In genomic region chr8:120276891-120277426, GRCm38 (mm10) we compare ENCODE assay signal across 8 mouse cellular contexts. TPM values are rescaled to one million over a fixed set of nuclear protein-coding genes. Genes with fewer than 3 reads are reported as not detected.
DNase-seq lines count a peak whose midpoint lies in the region; ATAC-seq lines count a peak whose summit lies in the region.

No protein-coding gene starts in this region.

- peak; percentile 32 to 50 for DNase-seq in urinary bladder, postnatal 36 days (ENCODE audit: low spot score in 2 of 2)
- DNase-seq in urinary bladder, adult 18-20 months (ENCODE audit: low spot score in 2 of 2) = no peak
- no peak for DNase-seq in hindbrain, embryonic 14.5 days (ENCODE audit: low spot score)
- DNase-seq in frontal cortex, postnatal 36 days (ENCODE audit: low spot score in 2 of 2) = no peak
- no peak for DNase-seq in left cerebral cortex, postnatal 14 days (ENCODE audit: low spot score in 2 of 2)

- H3K9me3 ChIP-seq in forebrain, embryonic 12.5 days = no peaks in the 10 kb centered on the region
- no peaks in the 10 kb centered on the region for H3K9me3 ChIP-seq in hindbrain, embryonic 14.5 days (ENCODE audit: control insufficient read depth, low read length)
- no peaks in the 10 kb centered on the region for H3K9me3 ChIP-seq in liver, embryonic 15.5 days (replicated peaks)
- no peaks in the 10 kb centered on the region for H3K9me3 ChIP-seq in neural tube, embryonic 15.5 days (replicated peaks)

- intact Hi-C loops in left cerebral cortex, postnatal 14 days (cut with DNase I) = no loop called here

- WGBS in forebrain, embryonic 12.5 days = 8% methylated on average over 16 of the region's 16 CpGs
- 13% methylated on average over 16 of the region's 16 CpGs for WGBS in hindbrain, embryonic 14.5 days
- 7% methylated on average over 16 of the region's 16 CpGs for WGBS in liver, embryonic 15.5 days (ENCODE audit: insufficient replicate concordance)
- 18% methylated on average over 16 of the region's 16 CpGs for WGBS in neural tube, embryonic 15.5 days

- peak overlapping the region; percentile 56 for H3K4me2 ChIP-seq in forebrain, embryonic 12.5 days
- H3K4me2 ChIP-seq in hindbrain, embryonic 14.5 days (replicated peaks) = peak overlapping the region; percentile 62
- peak overlapping the region; percentile 89 for H3K4me2 ChIP-seq in liver, embryonic 15.5 days
- peak overlapping the region; percentile 66 for H3K4me2 ChIP-seq in neural tube, embryonic 15.5 days

- H3K36me3 ChIP-seq in forebrain, embryonic 12.5 days (replicated peaks) = no peaks in the 10 kb centered on the region
- no peaks in the 10 kb centered on the region for H3K36me3 ChIP-seq in hindbrain, embryonic 14.5 days (replicated peaks; ENCODE audit: control insufficient read depth, insufficient read depth)
- no peaks in the 10 kb centered on the region for H3K36me3 ChIP-seq in liver, embryonic 15.5 days (replicated peaks)
- no peaks in the 10 kb centered on the region for H3K36me3 ChIP-seq in neural tube, embryonic 15.5 days

- H3K4me3 ChIP-seq in forebrain, embryonic 12.5 days (replicated peaks) = peak overlapping the region; percentile 34
- H3K4me3 ChIP-seq in hindbrain, embryonic 14.5 days (replicated peaks; ENCODE audit: low read length) = peak overlapping the region; percentile 20
- H3K4me3 ChIP-seq in liver, embryonic 15.5 days (replicated peaks) = peak overlapping the region; percentile 53
- peak overlapping the region; percentile 28 for H3K4me3 ChIP-seq in neural tube, embryonic 15.5 days (replicated peaks)

- H3K4me1 ChIP-seq in forebrain, embryonic 12.5 days = peaks cover 54% of the 10 kb centered on the region
- peaks cover 22% of the 10 kb centered on the region for H3K4me1 ChIP-seq in hindbrain, embryonic 14.5 days (replicated peaks; ENCODE audit: control insufficient read depth, insufficient read depth, low read length)
- H3K4me1 ChIP-seq in liver, embryonic 15.5 days (replicated peaks) = peaks cover 27% of the 10 kb centered on the region
- peaks cover 49% of the 10 kb centered on the region for H3K4me1 ChIP-seq in neural tube, embryonic 15.5 days

- peak overlapping the region; percentile 22; the same call in 1 of the 2 replicates for H3K9ac ChIP-seq in forebrain, embryonic 12.5 days
- H3K9ac ChIP-seq in hindbrain, embryonic 14.5 days = peak overlapping the region; percentile 50
- peak overlapping the region; percentile 58; the same call in 1 of the 2 replicates for H3K9ac ChIP-seq in liver, embryonic 15.5 days
- H3K9ac ChIP-seq in neural tube, embryonic 15.5 days (replicated peaks) = peak overlapping the region; percentile 17

- H3K27me3 ChIP-seq in forebrain, embryonic 12.5 days = peaks cover 40% of the 10 kb centered on the region
- H3K27me3 ChIP-seq in hindbrain, embryonic 14.5 days (ENCODE audit: control insufficient read depth, insufficient read depth, low read length) = no peaks in the 10 kb centered on the region
- H3K27me3 ChIP-seq in liver, embryonic 15.5 days = peaks cover 71% of the 10 kb centered on the region
- 0 out of 2 replicates have a peak, but pooled peaks cover 4% of the 10 kb centered on the region for H3K27me3 ChIP-seq in neural tube, embryonic 15.5 days (replicated peaks)

- 0 out of 2 replicates have a peak, but pooled peaks have one; percentile 1 for ATAC-seq in forebrain, embryonic 12.5 days (ENCODE audit: low FRiP score)
- no peak; the same call in 1 of the 2 replicates for ATAC-seq in hindbrain, embryonic 14.5 days (ENCODE audit: low FRiP score)
- peak; percentile 9 for ATAC-seq in liver, embryonic 15.5 days (ENCODE audit: insufficient read depth)
- no peak for ATAC-seq in neural tube, embryonic 15.5 days (ENCODE audit: low FRiP score)

- H3K27ac ChIP-seq in forebrain, embryonic 12.5 days = peak overlapping the region; percentile 89
- no peak overlapping the region for H3K27ac ChIP-seq in hindbrain, embryonic 14.5 days
- H3K27ac ChIP-seq in liver, embryonic 15.5 days (replicated peaks) = peak overlapping the region; percentile 46; the same call in 1 of the 2 replicates
- H3K27ac ChIP-seq in neural tube, embryonic 15.5 days (replicated peaks) = peak overlapping the region; percentile 70

RNA-seq across cellular contexts. Expression of gene Gse1, which starts 48.7 kb away (rescaled TPM):
- polyA plus RNA-seq in forebrain, embryonic 12.5 days (2016; fragmentation: Nextera tagmentation; extraction: Ambion mirVana) = 20.4 and 27.0 TPM in 2 replicates
- polyA plus RNA-seq in hindbrain, embryonic 14.5 days (2014; fragmentation: Nextera tagmentation; extraction: Ambion mirVana) = 18.8 and 23.9 TPM in 2 replicates
- polyA plus RNA-seq in liver, embryonic 15.5 days (2015; fragmentation: Nextera tagmentation; extraction: Ambion mirVana) = 8.7 and 10.6 TPM in 2 replicates
- polyA plus RNA-seq in neural tube, embryonic 15.5 days (2015; fragmentation: Nextera tagmentation; extraction: Ambion mirVana) = 12.2 and 14.0 TPM in 2 replicates
- 10 to 100 TPM; 49.0 to 57.3 TPM for total RNA-seq in left cerebral cortex, postnatal 14 days (2021)

Comparison
In these comparisons a context has a peak if more than half of its experiments do, and no peak if none do; other contexts are left out.
1. DNase-seq: peak in urinary bladder, postnatal 36 days (2 of 2); none in urinary bladder, adult 18-20 months (0 of 2), hindbrain, embryonic 14.5 days (single experiment), frontal cortex, postnatal 36 days (0 of 2) and left cerebral cortex, postnatal 14 days (0 of 2).
2. ATAC-seq: peak in forebrain, embryonic 12.5 days (single experiment) and liver, embryonic 15.5 days (single experiment); none in hindbrain, embryonic 14.5 days (single experiment) and neural tube, embryonic 15.5 days (single experiment).
3. Peak in every context shown above with its lines, with median percentiles within 50 percentile points of each other: H3K4me2 ChIP-seq, H3K4me3 ChIP-seq and H3K9ac ChIP-seq.